ENCODE assay signal across 8 mouse cellular contexts in genomic region chr13:13867922-13868321, GRCm38 (mm10).
A peak's percentile ranks its signal among the peaks of the same experiment; 100 is the strongest.
DNase-seq lines count a peak whose midpoint lies in the region; ATAC-seq and TF ChIP-seq lines count a peak whose summit lies in the region.
"Had no signal": no experiment of that assay in that cellular context is flagged by ENCODE, and none has a peak within 500 bp of the region (broad histone marks: within the 10 kb centered on the region; RNA-seq: fewer than 3 reads in every experiment).

No protein-coding gene starts in this region.

- no peak overlapping the region for H3K4me2 ChIP-seq in forebrain, embryonic 12.5 days
- H3K4me2 ChIP-seq in limb, embryonic 13.5 days (replicated peaks): no peak overlapping the region

- H3K4me1 ChIP-seq in forebrain, embryonic 12.5 days: no peaks in the 10 kb centered on the region
- H3K4me1 ChIP-seq in limb, embryonic 13.5 days: no peaks in the 10 kb centered on the region

- no peaks in the 10 kb centered on the region for H3K9me3 ChIP-seq in forebrain, embryonic 12.5 days
- no peaks in the 10 kb centered on the region for H3K9me3 ChIP-seq in limb, embryonic 13.5 days

- intact Hi-C loops in left cerebral cortex, adult 2 months (cut with DNase I): loop anchor here (5.0 kb wide), 2 partner anchors 91 to 351 kb away; no protein-coding TSS in a partner anchor

- H3K4me3 ChIP-seq in left cerebral cortex, adult 2 months: no peak overlapping the region
- H3K4me3 ChIP-seq in forebrain, embryonic 12.5 days (replicated peaks): no peak overlapping the region
- H3K4me3 ChIP-seq in limb, embryonic 13.5 days: no peak overlapping the region
- H3K4me3 ChIP-seq: erythroblast, embryonic 14.5 days had no signal

- 18% methylated on average over 3 of the region's 3 CpGs for WGBS in forebrain, embryonic 12.5 days
- 23% methylated on average over 3 of the region's 3 CpGs for WGBS in limb, embryonic 13.5 days

- H3K9ac ChIP-seq in forebrain, embryonic 12.5 days: no peak overlapping the region
- H3K9ac ChIP-seq in limb, embryonic 13.5 days: no peak overlapping the region

- H3K36me3 ChIP-seq in forebrain, embryonic 12.5 days (replicated peaks): no peaks in the 10 kb centered on the region
- no peaks in the 10 kb centered on the region for H3K36me3 ChIP-seq in limb, embryonic 13.5 days

- TF ChIP-seq CTCF in left cerebral cortex, adult 2 months (IDR thresholded peaks at IDR 0.05): peak; percentile 67

- no peaks in the 10 kb centered on the region for H3K27me3 ChIP-seq in forebrain, embryonic 12.5 days
- no peaks in the 10 kb centered on the region for H3K27me3 ChIP-seq in limb, embryonic 13.5 days

- DNase-seq in left cerebral cortex, adult 2 months (ENCODE audit: extremely low spot score in 1 of 2, low spot score in 2 of 2): peak; percentile 19 to 24
- DNase-seq in left cerebral cortex, adult 8-10 months (ENCODE audit: low spot score in 2 of 2): no peak
- DNase-seq in R1 (ENCODE audit: low read depth, low spot score): peak; percentile 82
- peak; percentile 36 for DNase-seq in right cerebral cortex, postnatal 14 days
- no peak for DNase-seq in adrenal gland, adult 2 months

- no peak overlapping the region for H3K27ac ChIP-seq in left cerebral cortex, adult 2 months
- no peak overlapping the region for H3K27ac ChIP-seq in forebrain, embryonic 12.5 days
- no peak overlapping the region for H3K27ac ChIP-seq in limb, embryonic 13.5 days

- peak; percentile 77 for ATAC-seq in forebrain, embryonic 12.5 days (ENCODE audit: low FRiP score)
- ATAC-seq in limb, embryonic 13.5 days (ENCODE audit: low FRiP score, low read depth): peak; percentile 69; the same call in 1 of the 2 replicates

Comparison
In these comparisons a context has a peak if more than half of its experiments do, and no peak if none do; other contexts are left out.
1. DNase-seq: peak in left cerebral cortex, adult 2 months (2 of 2), R1 (single experiment) and right cerebral cortex, postnatal 14 days (single experiment); none in left cerebral cortex, adult 8-10 months (0 of 2) and adrenal gland, adult 2 months (single experiment).